Mouse (Mus musculus): ENCODE measurements around the gene Olfr891. TPM values are rescaled to one million over a fixed set of nuclear protein-coding genes. Genes with fewer than 3 reads are reported as not detected.

Gene Olfr891
- not detected in 2 replicates for polyA plus RNA-seq (2012; ENCODE audit: low replicate concordance)

DNA sequence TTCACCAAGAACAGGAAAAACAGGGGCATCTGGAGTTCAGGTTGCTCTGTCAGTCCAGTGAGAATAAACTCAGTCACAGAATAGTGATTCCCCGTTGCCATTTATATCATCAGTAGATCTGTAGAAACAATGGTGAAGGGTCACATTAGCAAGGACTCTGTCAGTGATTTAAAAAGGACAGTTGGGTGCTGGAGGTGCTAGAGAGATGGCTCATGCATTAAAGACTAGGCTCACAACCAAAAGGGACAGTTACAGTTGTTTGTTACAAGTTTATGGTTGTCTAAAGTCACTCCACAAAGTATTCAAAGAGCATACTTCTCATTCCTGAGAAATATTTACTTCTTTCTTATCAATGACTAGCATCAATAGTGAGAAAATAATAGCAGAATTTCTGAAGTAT is at the start of gene Olfr891:
Gene Olfr891 (minus strand): TSS at position 101 of the 400 bp plus-strand sequence.

DNA sequence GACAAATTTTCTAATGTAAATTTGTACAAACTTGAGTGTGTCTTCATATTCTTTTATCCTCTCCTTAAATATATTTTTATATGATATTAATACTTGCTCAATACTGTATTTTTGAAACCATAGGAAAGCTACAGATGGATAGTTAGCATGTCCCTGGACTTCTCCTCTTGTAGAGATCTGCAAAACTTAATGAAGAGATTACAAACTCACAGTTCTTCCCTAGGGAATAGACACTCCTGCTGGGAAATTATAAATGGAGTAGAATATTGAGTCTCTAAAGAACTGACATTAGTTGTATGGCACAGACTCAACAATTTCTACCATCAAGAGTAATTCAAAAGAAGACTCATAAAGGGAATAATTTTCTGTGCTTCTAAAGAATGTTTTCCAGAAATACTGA is 37.1 kb upstream of the Olfr891 start, which contains the start of gene Olfr894:
Gene Olfr894 (plus strand): TSS at position 301 of the 400 bp plus-strand sequence.

DNA sequence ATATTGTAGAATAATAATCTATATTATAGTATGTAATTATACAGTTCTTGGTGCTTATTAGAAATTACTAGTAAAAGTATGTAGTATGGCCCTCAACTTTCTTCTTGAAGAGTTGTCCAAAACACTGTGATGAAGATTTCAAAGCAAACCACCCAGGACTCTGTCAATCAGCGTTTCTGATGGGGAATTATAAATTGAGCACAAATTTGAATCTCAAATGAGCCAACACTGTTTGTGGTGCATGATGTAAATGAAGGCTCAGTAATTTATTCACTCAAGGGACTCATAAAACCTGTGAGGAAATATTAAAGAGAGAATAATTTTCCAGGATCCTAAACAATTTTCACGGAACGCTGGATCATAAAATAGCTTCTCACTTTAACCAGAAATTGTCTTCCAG is 27.4 kb upstream of the Olfr891 start, which contains the start of gene Olfr893:
Gene Olfr893 (plus strand): TSS at position 301 of the 400 bp plus-strand sequence.

DNA sequence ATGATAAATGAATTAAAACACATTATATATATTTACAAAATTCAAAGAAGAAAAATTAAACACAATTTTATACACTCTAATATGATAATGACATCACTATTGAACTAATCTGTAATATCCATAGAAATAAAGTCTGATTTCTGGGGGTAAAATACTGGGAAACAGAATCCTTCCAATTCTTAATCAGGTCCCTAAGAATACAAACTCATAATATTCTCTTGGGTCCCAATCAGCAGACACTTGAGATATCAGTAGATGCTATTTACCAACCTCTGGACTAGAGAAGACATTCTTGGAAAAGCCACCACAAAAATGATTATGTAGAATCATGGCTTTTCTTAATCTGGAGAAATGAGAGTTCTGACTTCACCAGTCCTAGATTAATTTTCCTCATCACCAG is 38.4 kb downstream of the Olfr891 start, which contains the start of gene Olfr890:
Gene Olfr890 (plus strand): TSS at position 301 of the 400 bp plus-strand sequence.

Other genes starting within 250 kb of the Olfr891 start
- gene Olfr881, start 189.0 kb downstream of the Olfr891 start, polyA plus RNA-seq (2012; ENCODE audit: low replicate concordance) = not detected in 2 replicates
- gene Olfr883, start 155.0 kb downstream of the Olfr891 start, polyA plus RNA-seq (2012; ENCODE audit: low replicate concordance) = not detected in 2 replicates
- gene Olfr884, start 134.3 kb downstream of the Olfr891 start, polyA plus RNA-seq (2012; ENCODE audit: low replicate concordance) = not detected in 2 replicates
- gene Olfr885, start 119.5 kb downstream of the Olfr891 start, polyA plus RNA-seq (2012; ENCODE audit: low replicate concordance) = not detected in 2 replicates
- not detected in 2 replicates for gene Olfr887, start 96.7 kb downstream of the Olfr891 start, polyA plus RNA-seq (2012; ENCODE audit: low replicate concordance)
- gene Olfr888, start 72.7 kb downstream of the Olfr891 start, polyA plus RNA-seq (2012; ENCODE audit: low replicate concordance) = not detected in 2 replicates
- gene Olfr889, start 65.6 kb downstream of the Olfr891 start, polyA plus RNA-seq (2012; ENCODE audit: low replicate concordance) = not detected in 2 replicates
- not detected in 2 replicates for gene Olfr890, start 38.3 kb downstream of the Olfr891 start, polyA plus RNA-seq (2012; ENCODE audit: low replicate concordance)
- gene Olfr893, start 27.5 kb upstream of the Olfr891 start, polyA plus RNA-seq (2012; ENCODE audit: low replicate concordance) = not detected in 2 replicates
- not detected in 2 replicates for gene Olfr894, start 37.2 kb upstream of the Olfr891 start, polyA plus RNA-seq (2012; ENCODE audit: low replicate concordance)
- not detected in 2 replicates for gene Olfr143, start 72.0 kb upstream of the Olfr891 start, polyA plus RNA-seq (2012; ENCODE audit: low replicate concordance)
- gene Olfr895, start 87.0 kb upstream of the Olfr891 start, polyA plus RNA-seq (2012; ENCODE audit: low replicate concordance) = not detected in 2 replicates
- 0.05 TPM in 1 of 2 replicates, not detected in the other for gene Olfr896-ps1, start 110.3 kb upstream of the Olfr891 start, polyA plus RNA-seq (2012; ENCODE audit: low replicate concordance)
- 0.02 TPM in 1 of 2 replicates, not detected in the other for gene Olfr25, start 148.2 kb upstream of the Olfr891 start, polyA plus RNA-seq (2012; ENCODE audit: low replicate concordance)
- gene Olfr898, start 167.6 kb upstream of the Olfr891 start, polyA plus RNA-seq (2012; ENCODE audit: low replicate concordance) = not detected in 2 replicates
- gene Olfr250, start 186.1 kb upstream of the Olfr891 start, polyA plus RNA-seq (2012; ENCODE audit: low replicate concordance) = not detected in 2 replicates
- gene Olfr251, start 196.3 kb upstream of the Olfr891 start, polyA plus RNA-seq (2012; ENCODE audit: low replicate concordance) = not detected in 2 replicates
- not detected in 2 replicates for gene Olfr147, start 220.9 kb upstream of the Olfr891 start, polyA plus RNA-seq (2012; ENCODE audit: low replicate concordance)
- not detected in 2 replicates for gene Olfr901, start 248.6 kb upstream of the Olfr891 start, polyA plus RNA-seq (2012; ENCODE audit: low replicate concordance)

Measured in hematopoietic multipotent progenitor cell, adult 10-12 weeks (in vitro differentiated cells).